Mouse (Mus musculus): ENCODE data around the gene Rps6kl1. TPM values are rescaled to one million over a fixed set of nuclear protein-coding genes. Genes with fewer than 3 reads are reported as not detected.
A peak's percentile ranks its signal among the peaks of the same experiment; 100 is the strongest.

The Rps6kl1 gene
- polyA plus RNA-seq, 1 experiment from 2014 or later: 39.0 TPM

GRCm38 (mm10) chr12:85108643-85109042 lies 42.4 kb downstream of the Rps6kl1 start:
- Histone ChIP-seq H3K4me3 (ENCODE audit: low read length) (no peak overlapping the region), H3K36me3 (ENCODE audit: control insufficient read depth, insufficient read depth, low read length) (no peaks in the 10 kb centered on the region), H3K27me3 (replicated peaks; ENCODE audit: control insufficient read depth, insufficient read depth, low read length) (no peaks in the 10 kb centered on the region), H3K4me1 (ENCODE audit: control insufficient read depth, insufficient read depth, low read depth, low read length) (peaks cover 22% of the 10 kb centered on the region), H3K9ac (ENCODE audit: low read depth, low read length) (no peak overlapping the region), H3K9me3 (ENCODE audit: control insufficient read depth, low read length) (no peaks in the 10 kb centered on the region), H3K4me2 (ENCODE audit: low read length) (no peak overlapping the region), H3K27ac (ENCODE audit: low read depth, low read length) (no peak overlapping the region)
- ATAC-seq: no peak
- WGBS: 74% methylated on average over 3 of the region's 3 CpGs

GRCm38 (mm10) chr12:85106292-85106691 lies 44.8 kb downstream of the Rps6kl1 start:
- peaks cover 4% of the 10 kb centered on the region for H3K4me1 ChIP-seq (ENCODE audit: control insufficient read depth, insufficient read depth, low read depth, low read length)
- no peak for ATAC-seq
- H3K27me3 ChIP-seq (replicated peaks; ENCODE audit: control insufficient read depth, insufficient read depth, low read length): no peaks in the 10 kb centered on the region
- no peaks in the 10 kb centered on the region for H3K9me3 ChIP-seq (ENCODE audit: control insufficient read depth, low read length)
- 0 out of 2 replicates have a peak overlapping the region, but pooled peaks have one; percentile 1 for H3K4me2 ChIP-seq (ENCODE audit: low read length)
- no peak overlapping the region for H3K9ac ChIP-seq (ENCODE audit: low read depth, low read length)
- no peak overlapping the region for H3K4me3 ChIP-seq (ENCODE audit: low read length)
- no peaks in the 10 kb centered on the region for H3K36me3 ChIP-seq (ENCODE audit: control insufficient read depth, insufficient read depth, low read length)
- H3K27ac ChIP-seq (ENCODE audit: low read depth, low read length): no peak overlapping the region
- WGBS: 1% methylated on average over 8 of the region's 8 CpGs

- Histone ChIP-seq H3K4me3 (ENCODE audit: low read length) (no peak overlapping the region), H3K27me3 (replicated peaks; ENCODE audit: control insufficient read depth, insufficient read depth, low read length) (no peaks in the 10 kb centered on the region), H3K27ac (ENCODE audit: low read depth, low read length) (no peak overlapping the region), H3K4me1 (ENCODE audit: control insufficient read depth, insufficient read depth, low read depth, low read length) (peaks cover under 1% of the 10 kb centered on the region), H3K36me3 (ENCODE audit: control insufficient read depth, insufficient read depth, low read length) (no peaks in the 10 kb centered on the region), H3K9ac (ENCODE audit: low read depth, low read length) (no peak overlapping the region), H3K4me2 (ENCODE audit: low read length) (no peak overlapping the region), H3K9me3 (ENCODE audit: control insufficient read depth, low read length) (no peaks in the 10 kb centered on the region)
- no peak for ATAC-seq
- 88% methylated on average over 8 of the region's 8 CpGs for WGBS
Observed at GRCm38 (mm10) chr12:85104789-85105188, 46.3 kb downstream of the Rps6kl1 start.

- no peaks in the 10 kb centered on the region for H3K9me3 ChIP-seq (ENCODE audit: control insufficient read depth, low read length)
- no peak overlapping the region for H3K9ac ChIP-seq (ENCODE audit: low read depth, low read length)
- ATAC-seq: no peak
- H3K36me3 ChIP-seq (ENCODE audit: control insufficient read depth, insufficient read depth, low read length): no peaks in the 10 kb centered on the region
- no peaks in the 10 kb centered on the region for H3K4me1 ChIP-seq (ENCODE audit: control insufficient read depth, insufficient read depth, low read depth, low read length)
- 83% methylated on average over 8 of the region's 8 CpGs for WGBS
- no peak overlapping the region for H3K4me2 ChIP-seq (ENCODE audit: low read length)
- H3K4me3 ChIP-seq (ENCODE audit: low read length): no peak overlapping the region
- H3K27me3 ChIP-seq (replicated peaks; ENCODE audit: control insufficient read depth, insufficient read depth, low read length): no peaks in the 10 kb centered on the region
- no peak overlapping the region for H3K27ac ChIP-seq (ENCODE audit: low read depth, low read length)
Observed at GRCm38 (mm10) chr12:85103096-85103495, 48.0 kb downstream of the Rps6kl1 start.

- ATAC-seq: no peak
- no peak overlapping the region for H3K4me3 ChIP-seq (ENCODE audit: low read length)
- no peaks in the 10 kb centered on the region for H3K36me3 ChIP-seq (ENCODE audit: control insufficient read depth, insufficient read depth, low read length)
Observed at GRCm38 (mm10) chr12:85101521-85102106, 49.5 kb downstream of the Rps6kl1 start.

GRCm38 (mm10) chr12:85101001-85101400 lies 50.1 kb downstream of the Rps6kl1 start:
- H3K9me3 ChIP-seq (ENCODE audit: control insufficient read depth, low read length): no peaks in the 10 kb centered on the region
- no peak overlapping the region for H3K4me3 ChIP-seq (ENCODE audit: low read length)
- no peak for ATAC-seq
- H3K27me3 ChIP-seq (replicated peaks; ENCODE audit: control insufficient read depth, insufficient read depth, low read length): no peaks in the 10 kb centered on the region
- H3K36me3 ChIP-seq (ENCODE audit: control insufficient read depth, insufficient read depth, low read length): no peaks in the 10 kb centered on the region
- H3K27ac ChIP-seq (ENCODE audit: low read depth, low read length): no peak overlapping the region
- no peaks in the 10 kb centered on the region for H3K4me1 ChIP-seq (ENCODE audit: control insufficient read depth, insufficient read depth, low read depth, low read length)
- no peak overlapping the region for H3K9ac ChIP-seq (ENCODE audit: low read depth, low read length)
- no peak overlapping the region for H3K4me2 ChIP-seq (ENCODE audit: low read length)
- WGBS: 57% methylated on average over 14 of the region's 14 CpGs

More at GRCm38 (mm10) chr12:85101521-85102106, 49.5 kb downstream of the Rps6kl1 start:
- Histone ChIP-seq H3K4me1 (ENCODE audit: control insufficient read depth, insufficient read depth, low read depth, low read length) (no peaks in the 10 kb centered on the region), H3K27me3 (replicated peaks; ENCODE audit: control insufficient read depth, insufficient read depth, low read length) (no peaks in the 10 kb centered on the region), H3K4me2 (ENCODE audit: low read length) (no peak overlapping the region), H3K27ac (ENCODE audit: low read depth, low read length) (no peak overlapping the region), H3K9ac (ENCODE audit: low read depth, low read length) (no peak overlapping the region), H3K9me3 (ENCODE audit: control insufficient read depth, low read length) (no peaks in the 10 kb centered on the region)
- WGBS: 84% methylated on average over 5 of the region's 5 CpGs

GRCm38 (mm10) chr12:85095859-85096258 lies 55.2 kb downstream of the Rps6kl1 start:
- Histone ChIP-seq H3K9ac (ENCODE audit: low read depth, low read length) (no peak overlapping the region), H3K27ac (ENCODE audit: low read depth, low read length) (no peak overlapping the region), H3K4me1 (ENCODE audit: control insufficient read depth, insufficient read depth, low read depth, low read length) (no peaks in the 10 kb centered on the region; the same call in 1 of the 2 replicates), H3K27me3 (replicated peaks; ENCODE audit: control insufficient read depth, insufficient read depth, low read length) (no peaks in the 10 kb centered on the region), H3K4me2 (ENCODE audit: low read length) (no peak overlapping the region), H3K4me3 (ENCODE audit: low read length) (no peak overlapping the region), H3K36me3 (ENCODE audit: control insufficient read depth, insufficient read depth, low read length) (no peaks in the 10 kb centered on the region), H3K9me3 (ENCODE audit: control insufficient read depth, low read length) (no peaks in the 10 kb centered on the region)
- ATAC-seq: no peak
- 82% methylated on average over 7 of the region's 7 CpGs for WGBS

GRCm38 (mm10) chr12:85095146-85095545 lies 55.9 kb downstream of the Rps6kl1 start:
- Histone ChIP-seq H3K4me2 (ENCODE audit: low read length) (no peak overlapping the region), H3K36me3 (ENCODE audit: control insufficient read depth, insufficient read depth, low read length) (no peaks in the 10 kb centered on the region), H3K4me3 (ENCODE audit: low read length) (no peak overlapping the region), H3K9me3 (ENCODE audit: control insufficient read depth, low read length) (no peaks in the 10 kb centered on the region), H3K27me3 (replicated peaks; ENCODE audit: control insufficient read depth, insufficient read depth, low read length) (no peaks in the 10 kb centered on the region), H3K4me1 (ENCODE audit: control insufficient read depth, insufficient read depth, low read depth, low read length) (no peaks in the 10 kb centered on the region; the same call in 1 of the 2 replicates), H3K9ac (ENCODE audit: low read depth, low read length) (no peak overlapping the region), H3K27ac (ENCODE audit: low read depth, low read length) (no peak overlapping the region)
- 0 out of 2 replicates have a peak, but pooled peaks have one; percentile 4 for ATAC-seq
- 84% methylated on average over 11 of the region's 11 CpGs for WGBS

GRCm38 (mm10) chr12:85094706-85095105 lies 56.4 kb downstream of the Rps6kl1 start:
- no peak overlapping the region for H3K4me2 ChIP-seq (ENCODE audit: low read length)
- no peak overlapping the region for H3K4me3 ChIP-seq (ENCODE audit: low read length)
- 75% methylated on average over 10 of the region's 10 CpGs for WGBS
- no peaks in the 10 kb centered on the region for H3K36me3 ChIP-seq (ENCODE audit: control insufficient read depth, insufficient read depth, low read length)
- ATAC-seq: peak; percentile 48
- no peaks in the 10 kb centered on the region for H3K9me3 ChIP-seq (ENCODE audit: control insufficient read depth, low read length)
- no peaks in the 10 kb centered on the region; the same call in 1 of the 2 replicates for H3K4me1 ChIP-seq (ENCODE audit: control insufficient read depth, insufficient read depth, low read depth, low read length)
- no peak overlapping the region for H3K9ac ChIP-seq (ENCODE audit: low read depth, low read length)
- no peaks in the 10 kb centered on the region for H3K27me3 ChIP-seq (replicated peaks; ENCODE audit: control insufficient read depth, insufficient read depth, low read length)
- H3K27ac ChIP-seq (ENCODE audit: low read depth, low read length): no peak overlapping the region
